Mouse (Mus musculus) stomach, embryonic 14.5 days (tissue): ENCODE results near the gene Chil1. TPM values are rescaled to one million over a fixed set of nuclear protein-coding genes. Genes with fewer than 3 reads are reported as not detected.

Experiments used
- ATAC-seq: fragments of 200-750 bp; cut with Nextera tagmentation; 2 replicates; pipeline ENCODE4 v1.8.0; 2017; ENCODE audit warnings: low read depth, moderate TSS enrichment; ENCODE audit not compliant: insufficient number of reproducible peaks, insufficient read depth, low FRiP score
- H3K27ac ChIP-seq: fragments of 300-500 bp; sonication (generic); 2 replicates; pipeline ENCODE4 v1.5.1; 2014; ENCODE audit warnings: mild to moderate bottlenecking, low read length, moderate library complexity, mixed read lengths
- H3K27me3 ChIP-seq: fragments of 300-500 bp; sonication (generic); 2 replicates; pipeline ENCODE4 v1.6.1; 2014; ENCODE audit warnings: low read length, control low read depth, mixed read lengths; ENCODE audit not compliant: control insufficient read depth, insufficient read depth
- H3K36me3 ChIP-seq: fragments of 300-500 bp; sonication (generic); 2 replicates; pipeline ENCODE4 v1.6.1; 2014; ENCODE audit warnings: mild to moderate bottlenecking, control low read depth, low read length, moderate library complexity, mixed read lengths; ENCODE audit not compliant: control insufficient read depth, insufficient read depth
- H3K4me1 ChIP-seq: fragments of 300-500 bp; sonication (generic); 2 replicates; pipeline ENCODE4 v1.6.1; 2014; ENCODE audit warnings: low read length, control low read depth, mixed read lengths; ENCODE audit not compliant: control insufficient read depth, insufficient read depth
- H3K4me2 ChIP-seq: fragments of 300-500 bp; sonication (generic); replicated peaks from 2 replicates; pipeline ENCODE4 v1.6.1; 2014; ENCODE audit warnings: low read depth, low read length, control low read depth
- H3K4me3 ChIP-seq: fragments of 300-500 bp; sonication (generic); 2 replicates; pipeline ENCODE4 v1.5.1; 2014; ENCODE audit warnings: low read depth, low read length, control low read depth
- H3K9ac ChIP-seq: fragments of 300-500 bp; sonication (generic); replicated peaks from 2 replicates; pipeline ENCODE4 v1.6.1; 2014; ENCODE audit warnings: low read depth, mild to moderate bottlenecking, control low read depth, low read length, moderate library complexity, mixed read lengths
- H3K9me3 ChIP-seq: fragments of 300-500 bp; sonication (generic); 2 replicates; pipeline ENCODE4 v1.6.1; 2016; ENCODE audit warnings: low read depth, low read length, control low read depth; ENCODE audit not compliant: control insufficient read depth
- WGBS: fragments of 180-500 bp; shearing (Covaris S2); extraction: QIAGEN DNeasy Blood & Tissue Kit; methylation state at CpG from one replicate; pipeline ENCODE4 v1.1.7; 2014; 5-methylcytosine and 5-hydroxymethylcytosine counted together
- polyA plus RNA-seq: library from polyadenylated mRNA; unstranded; fragments of >200 nt; fragmentation: Nextera tagmentation; extraction: Ambion mirVana; gene quantifications from 2 replicates; pipeline ENCODE4 v1.2.1, GENCODE M21; 2014

Gene Chil1
- polyA plus RNA-seq, 1 experiment from 2014 or later: 0.67 TPM

DNA sequence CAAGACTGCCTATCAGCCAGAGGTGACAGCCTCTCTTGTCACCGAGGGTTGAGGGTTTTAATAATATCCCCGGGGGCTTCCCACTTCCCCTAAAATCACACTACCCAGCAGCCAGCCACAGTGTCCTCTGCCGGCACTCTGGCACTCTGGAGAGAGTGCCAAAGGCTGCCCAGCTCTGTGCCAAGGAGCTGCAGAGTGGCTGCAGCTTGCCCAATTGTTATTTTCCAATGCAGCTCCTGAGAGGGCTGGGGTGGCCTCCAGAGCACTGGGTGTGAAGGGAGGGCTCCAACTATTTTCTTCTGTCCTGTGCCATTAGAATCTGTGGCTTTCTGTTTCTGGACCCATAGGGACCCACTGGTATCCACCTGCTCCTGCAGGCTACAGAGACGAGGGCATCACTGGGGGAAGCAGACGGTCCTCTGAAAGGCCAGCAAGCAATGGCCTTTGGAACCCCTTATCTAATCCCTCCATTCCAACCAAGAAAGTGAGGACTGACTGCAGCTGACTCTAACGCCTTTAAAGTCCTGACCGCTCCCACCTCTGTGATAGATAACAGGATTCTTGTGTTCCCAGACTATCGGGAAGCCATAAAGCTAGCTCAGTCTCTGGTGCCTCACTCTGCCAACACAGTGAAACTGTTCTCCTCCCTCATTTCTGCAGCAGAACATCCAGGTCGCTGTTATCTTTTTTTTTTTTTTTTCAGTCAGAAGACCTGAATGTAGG lies 23.5 kb downstream of the Chil1 start:
- 50% methylated on average over 9 of the region's 9 CpGs for WGBS
- H3K4me2 ChIP-seq: no peak overlapping the region
- H3K9me3 ChIP-seq: no peaks in the 10 kb centered on the region
- H3K27me3 ChIP-seq: no peaks in the 10 kb centered on the region
- no peaks in the 10 kb centered on the region for H3K36me3 ChIP-seq
- no peak overlapping the region for H3K4me3 ChIP-seq
- no peaks in the 10 kb centered on the region for H3K4me1 ChIP-seq
- H3K27ac ChIP-seq: no peak overlapping the region
- no peak overlapping the region for H3K9ac ChIP-seq
- ATAC-seq: no peak

GRCm38 (mm10) chr1:134206085-134206484 lies 24.1 kb downstream of the Chil1 start:
- 20% methylated on average over 5 of the region's 5 CpGs for WGBS
- Histone ChIP-seq H3K36me3 (no peaks in the 10 kb centered on the region), H3K9ac (no peak overlapping the region), H3K4me3 (no peak overlapping the region), H3K27ac (no peak overlapping the region), H3K4me2 (no peak overlapping the region), H3K9me3 (no peaks in the 10 kb centered on the region), H3K27me3 (no peaks in the 10 kb centered on the region), H3K4me1 (no peaks in the 10 kb centered on the region)
- ATAC-seq: no peak; the same call in 1 of the 2 replicates

DNA sequence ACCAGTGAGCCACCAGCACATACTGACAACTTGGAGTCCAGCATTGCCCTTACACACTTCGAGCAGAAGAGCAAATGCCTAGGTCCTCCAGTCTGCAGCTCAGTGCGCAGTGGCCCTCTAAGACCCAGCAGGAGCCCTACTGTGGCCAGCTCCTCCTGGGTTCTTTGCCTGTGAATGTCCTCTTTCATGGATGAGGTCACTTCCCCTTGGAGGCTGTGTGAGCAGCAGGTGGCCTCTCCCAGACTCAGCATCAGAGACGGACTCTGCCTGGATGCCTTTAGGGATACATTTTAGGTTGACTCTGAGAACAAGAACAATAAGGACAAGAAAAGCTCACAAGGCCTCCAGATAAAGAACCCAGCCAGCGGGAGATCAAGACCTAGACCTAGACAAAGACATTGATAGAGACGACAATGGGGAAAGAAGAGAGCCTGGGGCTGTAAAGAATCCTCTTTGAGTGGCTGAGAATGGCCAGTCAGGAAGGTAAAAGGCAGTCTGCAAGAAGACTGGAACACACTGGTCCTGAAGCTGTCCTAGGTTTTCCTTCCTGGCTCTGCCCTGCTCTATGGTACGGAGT lies 28.3 kb downstream of the Chil1 start:
- H3K9me3 ChIP-seq: no peaks in the 10 kb centered on the region
- no peak overlapping the region for H3K4me2 ChIP-seq
- H3K4me3 ChIP-seq: no peak overlapping the region
- WGBS: 75% methylated on average over 6 of the region's 6 CpGs
- H3K36me3 ChIP-seq: no peaks in the 10 kb centered on the region
- no peaks in the 10 kb centered on the region for H3K27me3 ChIP-seq
- peaks cover 7% of the 10 kb centered on the region; the same call in 1 of the 2 replicates for H3K4me1 ChIP-seq
- H3K27ac ChIP-seq: no peak overlapping the region
- no peak overlapping the region for H3K9ac ChIP-seq
- no peak for ATAC-seq

DNA sequence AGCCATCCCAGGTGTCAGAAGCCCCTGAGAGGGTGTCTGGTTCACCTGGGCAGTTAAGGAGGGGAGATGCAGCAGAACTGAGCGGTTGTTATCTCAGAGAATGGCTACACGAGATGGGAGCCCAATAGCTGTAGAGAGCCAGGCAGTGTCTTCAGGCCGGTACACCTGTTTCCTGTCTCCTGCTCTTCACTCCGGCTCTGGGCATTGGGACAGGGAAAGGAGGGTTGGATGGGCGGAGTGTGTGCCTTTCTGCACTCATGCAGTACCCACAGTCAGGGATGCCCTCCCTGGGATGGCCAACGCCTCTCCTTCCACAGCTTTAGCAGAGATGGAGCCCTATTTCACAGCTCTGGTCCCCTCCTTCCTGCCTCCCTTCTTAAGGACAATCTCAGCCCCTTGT lies 29.1 kb downstream of the Chil1 start:
- no peak overlapping the region for H3K27ac ChIP-seq

GRCm38 (mm10) chr1:134211631-134212030 lies 29.7 kb downstream of the Chil1 start:
- H3K9me3 ChIP-seq: no peaks in the 10 kb centered on the region
- ATAC-seq: no peak
- H3K4me2 ChIP-seq: no peak overlapping the region
- 19% methylated on average over 2 of the region's 2 CpGs for WGBS
- H3K27me3 ChIP-seq: no peaks in the 10 kb centered on the region
- H3K27ac ChIP-seq: no peak overlapping the region
- no peak overlapping the region for H3K4me3 ChIP-seq
- no peak overlapping the region for H3K9ac ChIP-seq
- peaks cover 7% of the 10 kb centered on the region; the same call in 1 of the 2 replicates for H3K4me1 ChIP-seq
- H3K36me3 ChIP-seq: no peaks in the 10 kb centered on the region

More for the DNA sequence above, 29.1 kb downstream of the Chil1 start:
- Histone ChIP-seq H3K27me3 (no peaks in the 10 kb centered on the region), H3K4me1 (peaks cover 7% of the 10 kb centered on the region; the same call in 1 of the 2 replicates), H3K36me3 (no peaks in the 10 kb centered on the region), H3K4me2 (no peak overlapping the region), H3K4me3 (no peak overlapping the region), H3K9ac (no peak overlapping the region), H3K9me3 (no peaks in the 10 kb centered on the region)
- no peak for ATAC-seq
- WGBS: 47% methylated on average over 6 of the region's 6 CpGs

DNA sequence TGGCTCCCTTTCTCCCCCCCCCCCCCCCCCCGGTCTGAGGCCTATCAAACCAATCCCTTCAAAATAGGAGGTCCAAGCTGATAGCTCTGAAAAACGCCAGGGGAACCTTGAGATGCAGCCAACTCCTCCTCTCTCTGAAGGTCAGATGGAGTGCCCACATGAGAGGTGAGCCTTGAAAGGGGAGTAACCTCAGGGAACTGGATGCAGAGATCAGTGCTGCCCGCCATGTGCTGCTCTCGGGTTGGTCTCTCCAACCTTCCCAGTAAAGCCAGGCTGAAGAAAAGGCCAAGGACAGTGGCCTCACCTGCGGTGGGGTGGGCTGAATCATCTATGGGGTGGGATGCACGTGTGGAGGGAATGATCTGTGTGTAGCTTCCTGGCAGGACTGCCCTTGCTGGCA lies 30.4 kb downstream of the Chil1 start:
- H3K4me1 ChIP-seq: peaks cover 10% of the 10 kb centered on the region; the same call in 1 of the 2 replicates
- H3K9ac ChIP-seq: no peak overlapping the region
- 85% methylated on average over 5 of the region's 6 CpGs for WGBS
- no peaks in the 10 kb centered on the region for H3K36me3 ChIP-seq
- no peaks in the 10 kb centered on the region for H3K27me3 ChIP-seq
- no peaks in the 10 kb centered on the region for H3K9me3 ChIP-seq
- H3K27ac ChIP-seq: no peak overlapping the region
- ATAC-seq: no peak
- no peak overlapping the region for H3K4me2 ChIP-seq
- H3K4me3 ChIP-seq: no peak overlapping the region

DNA sequence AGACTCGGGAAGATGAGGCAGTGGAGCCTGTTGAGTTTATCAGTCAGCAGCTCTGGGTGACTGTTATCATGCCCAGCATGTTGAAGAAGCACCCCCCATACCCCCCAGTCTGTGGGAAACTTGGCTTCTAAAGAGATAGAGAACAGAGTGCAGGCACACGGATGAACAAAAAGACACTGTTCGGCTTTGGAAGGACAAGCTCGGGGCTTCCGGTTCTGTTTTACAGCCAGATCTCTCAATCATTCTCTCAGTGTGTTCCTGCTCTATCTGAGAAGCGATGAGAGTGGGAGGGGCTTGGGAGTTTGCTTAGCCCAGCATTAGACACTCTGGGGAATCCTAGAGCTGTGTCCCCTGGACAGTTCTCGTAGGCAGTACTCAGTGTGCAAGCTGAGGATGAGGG lies 31.4 kb downstream of the Chil1 start:
- Histone ChIP-seq H3K27me3 (no peaks in the 10 kb centered on the region), H3K4me1 (peaks cover 10% of the 10 kb centered on the region; the same call in 1 of the 2 replicates), H3K9me3 (no peaks in the 10 kb centered on the region), H3K4me3 (no peak overlapping the region), H3K27ac (no peak overlapping the region), H3K9ac (no peak overlapping the region), H3K4me2 (no peak overlapping the region), H3K36me3 (no peaks in the 10 kb centered on the region)
- 54% methylated on average over 7 of the region's 7 CpGs for WGBS
- no peak for ATAC-seq

DNA sequence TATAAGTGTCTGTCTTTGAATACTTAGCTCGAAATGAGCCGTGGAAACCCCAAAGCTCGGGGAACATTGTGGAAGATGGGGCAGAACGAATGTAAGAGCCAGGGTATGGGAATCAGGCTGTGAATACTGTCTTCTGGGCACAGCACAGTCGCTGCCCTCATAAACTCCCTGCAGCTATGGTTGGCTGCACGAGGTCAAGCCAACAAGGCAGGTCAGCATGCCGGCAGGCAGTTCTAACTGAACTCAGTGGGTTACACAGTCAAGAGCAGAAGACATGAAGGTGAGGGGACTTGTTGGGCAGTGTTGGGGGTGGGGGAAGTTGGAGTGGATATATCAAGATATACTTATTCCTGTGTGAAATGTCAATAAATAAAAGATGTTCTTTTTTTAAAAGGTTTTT lies 33.1 kb downstream of the Chil1 start:
- Histone ChIP-seq H3K9ac (no peak overlapping the region), H3K4me2 (no peak overlapping the region), H3K4me3 (no peak overlapping the region), H3K36me3 (no peaks in the 10 kb centered on the region), H3K27ac (no peak overlapping the region), H3K27me3 (no peaks in the 10 kb centered on the region), H3K4me1 (peaks cover 10% of the 10 kb centered on the region; the same call in 1 of the 2 replicates), H3K9me3 (no peaks in the 10 kb centered on the region)
- no peak for ATAC-seq
- 64% methylated on average over 7 of the region's 7 CpGs for WGBS
